Mouse (Mus musculus): ENCODE data around the gene Ttyh1.

Ttyh1 gene

DNA sequence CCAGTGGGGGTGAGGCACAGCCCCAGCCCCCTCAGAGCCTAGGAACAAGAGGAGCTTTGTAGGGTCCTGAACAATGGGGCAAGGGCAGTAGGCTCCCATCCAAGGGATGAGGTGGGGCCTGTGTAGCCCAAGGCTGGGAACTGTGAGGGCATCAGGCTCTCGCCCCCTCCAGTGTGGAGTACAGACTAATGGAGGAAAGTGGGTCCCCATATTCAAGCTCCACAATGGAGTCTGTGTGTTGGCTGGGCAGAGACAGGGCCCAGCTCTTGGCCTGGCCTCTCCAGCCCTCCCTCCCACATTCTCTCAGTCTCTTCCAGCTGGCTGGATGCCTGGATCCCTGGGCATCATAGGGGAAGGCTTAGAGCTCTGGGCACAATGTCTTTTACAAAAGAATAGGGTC lies 4.5 kb downstream of the Ttyh1 start:
- no peak for DNase-seq

DNA sequence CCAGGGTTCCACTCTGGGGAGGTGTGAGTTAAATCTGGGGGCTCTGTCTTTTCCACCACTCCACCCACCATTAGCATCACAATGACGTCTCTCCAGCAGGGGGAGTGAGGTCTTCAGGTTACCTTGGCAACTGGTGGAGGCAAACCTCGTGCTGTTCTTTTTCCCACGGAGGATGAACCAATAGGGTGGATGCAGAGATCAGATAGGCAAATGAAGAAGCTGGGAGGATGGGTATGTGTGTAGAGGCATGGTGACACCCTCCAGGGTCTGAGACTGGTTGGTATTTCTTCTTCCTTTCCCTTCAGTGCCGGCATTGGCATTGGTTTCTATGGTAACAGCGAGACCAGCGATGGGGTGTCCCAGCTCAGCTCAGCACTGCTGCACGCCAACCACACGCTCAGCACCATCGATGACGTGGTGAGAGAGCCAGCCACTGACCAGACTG lies 5.1 kb downstream of the Ttyh1 start:
- DNase-seq: no peak

DNA sequence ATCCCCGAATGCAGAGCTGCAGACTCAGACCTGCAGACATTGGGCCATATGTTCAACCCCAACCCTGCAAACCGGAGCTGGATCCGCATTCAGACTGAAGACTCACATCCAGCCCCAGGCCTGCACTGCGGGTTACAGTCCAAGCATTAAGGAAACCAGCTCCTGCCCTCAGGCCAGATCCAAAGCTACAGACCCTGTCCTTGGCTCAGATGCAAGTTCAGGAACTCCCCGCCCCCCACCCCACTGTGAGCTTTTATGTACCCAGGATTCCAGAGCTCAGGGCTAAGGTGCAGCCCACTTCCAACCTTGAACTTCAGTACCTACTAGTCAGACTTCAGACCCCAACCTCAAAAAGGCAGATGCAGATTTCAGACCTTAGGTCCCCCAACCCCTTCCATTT lies 5.6 kb downstream of the Ttyh1 start:
- no peak for DNase-seq

DNA sequence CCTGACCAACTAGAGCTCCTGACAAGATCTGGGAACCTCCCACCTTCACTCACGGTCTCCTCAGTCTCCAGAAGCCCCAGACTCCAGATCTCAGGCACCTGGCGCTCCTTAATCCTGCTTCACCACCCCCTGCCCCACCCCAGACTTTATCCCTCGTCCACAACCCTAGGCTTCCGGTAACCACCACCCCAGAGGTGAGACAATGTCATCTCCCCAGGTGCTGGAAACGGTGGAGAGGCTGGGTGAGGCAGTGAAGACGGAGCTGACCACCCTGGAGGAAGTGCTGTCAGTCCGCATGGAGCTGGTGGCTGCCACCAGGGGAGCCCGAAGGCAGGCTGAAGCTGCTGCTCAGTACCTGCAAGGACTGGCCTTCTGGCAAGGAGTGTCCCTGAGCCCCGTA lies 6.1 kb downstream of the Ttyh1 start:
- DNase-seq: no peak

DNA sequence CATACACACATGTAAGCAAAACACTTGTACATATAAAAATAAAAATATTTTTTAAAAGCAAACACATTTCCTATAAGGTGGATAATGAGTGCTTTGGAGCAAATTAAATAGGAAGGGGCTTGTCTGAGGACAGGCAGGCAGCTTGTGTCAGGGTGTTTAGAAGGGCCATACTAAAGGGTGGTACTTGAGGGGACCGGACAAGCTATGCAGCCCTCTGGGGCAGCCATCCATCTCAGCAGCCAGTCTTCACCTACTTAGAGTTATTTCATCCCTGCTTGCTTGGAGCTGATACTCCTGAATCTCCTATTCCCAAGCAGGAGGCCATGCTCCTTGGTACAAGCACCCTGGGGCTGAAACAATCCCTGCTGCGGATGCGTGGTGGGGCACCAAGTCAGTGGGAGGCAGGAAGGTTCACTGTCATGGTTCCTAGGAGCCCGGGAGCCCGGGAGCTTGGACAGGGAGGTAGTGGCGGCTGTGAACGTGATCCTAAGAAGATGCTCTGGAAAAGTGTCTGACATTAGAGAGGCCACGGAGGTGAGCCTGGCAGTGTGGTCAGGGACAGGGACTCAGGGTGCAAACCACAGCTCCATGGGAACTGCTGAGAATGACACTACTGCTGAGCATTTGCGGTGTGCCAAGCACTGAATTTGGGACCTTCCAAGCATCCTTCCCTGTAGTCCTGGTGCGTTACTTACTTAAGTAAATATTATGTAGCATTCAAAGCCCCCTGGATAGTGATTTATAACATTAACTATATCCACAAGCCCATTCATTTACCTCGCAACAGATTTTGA lies 8.0 kb downstream of the Ttyh1 start:
- DNase-seq: no peak

DNA sequence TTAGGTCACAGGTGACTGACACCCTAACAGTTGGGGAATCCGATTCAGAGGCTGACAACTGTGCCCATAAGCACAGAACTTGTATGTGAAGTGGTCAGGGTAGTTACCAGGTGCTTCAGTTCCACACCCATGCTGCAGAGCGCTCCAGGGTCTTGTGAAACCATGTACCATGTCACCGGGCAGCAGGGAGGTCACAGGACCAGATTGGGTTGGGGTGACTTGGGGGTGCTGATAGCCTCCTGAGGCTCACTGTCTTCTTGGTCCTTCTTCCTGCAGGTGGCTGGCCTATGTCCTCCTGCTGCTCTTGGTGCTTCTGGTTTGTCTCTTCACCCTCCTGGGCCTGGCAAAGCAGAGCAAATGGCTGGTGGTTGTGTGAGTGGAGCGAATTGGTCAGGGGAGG lies 8.7 kb downstream of the Ttyh1 start:
- DNase-seq: no peak

- DNase-seq: no peak
Observed at GRCm38 (mm10) chr7:4128860-4129259, 9.7 kb downstream of the Ttyh1 start.

GRCm38 (mm10) chr7:4130686-4131452 lies 11.7 kb downstream of the Ttyh1 start:
- peak; percentile 55 for DNase-seq

DNA sequence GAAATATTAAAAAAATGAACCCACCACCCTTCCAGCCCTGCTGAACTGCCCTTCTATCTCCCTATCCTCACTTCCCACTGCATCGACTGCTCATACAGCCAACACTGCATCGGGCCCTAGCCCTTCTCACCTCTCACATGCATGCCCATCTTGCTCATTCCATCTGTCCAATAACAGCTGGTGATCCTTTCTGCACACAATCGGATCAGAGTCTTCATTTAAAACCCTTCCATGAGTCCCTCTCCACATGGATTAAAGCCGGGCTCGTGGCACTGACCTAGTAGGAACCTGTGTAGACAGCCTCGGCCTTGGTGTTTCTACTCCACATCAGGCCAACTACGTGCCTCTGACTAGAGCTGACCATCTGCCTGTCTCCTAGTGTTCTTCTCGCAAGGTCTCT lies 12.8 kb downstream of the Ttyh1 start:
- DNase-seq: no peak

DNA sequence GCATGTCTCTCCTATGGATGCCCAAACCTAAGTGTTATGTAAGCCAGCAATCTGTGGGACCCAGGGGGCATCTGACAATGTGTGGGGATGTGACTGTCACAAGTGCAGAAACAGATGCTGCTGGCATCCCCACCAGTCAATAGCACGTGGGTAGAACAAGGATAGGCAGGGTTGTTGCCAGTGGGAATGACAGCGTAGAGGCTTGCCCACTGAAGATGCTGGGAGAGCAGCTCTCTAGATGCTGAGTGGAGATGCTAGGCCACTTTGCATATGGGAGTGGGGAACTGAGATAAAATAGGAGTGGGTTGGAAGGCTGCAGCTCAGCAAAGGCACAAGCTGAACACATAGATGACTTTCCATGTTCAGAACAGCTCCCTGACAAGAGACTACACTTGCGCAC lies 13.4 kb downstream of the Ttyh1 start:
- no peak for DNase-seq

GRCm38 (mm10) chr7:4132998-4133397 lies 13.8 kb downstream of the Ttyh1 start:
- DNase-seq: no peak

DNA sequence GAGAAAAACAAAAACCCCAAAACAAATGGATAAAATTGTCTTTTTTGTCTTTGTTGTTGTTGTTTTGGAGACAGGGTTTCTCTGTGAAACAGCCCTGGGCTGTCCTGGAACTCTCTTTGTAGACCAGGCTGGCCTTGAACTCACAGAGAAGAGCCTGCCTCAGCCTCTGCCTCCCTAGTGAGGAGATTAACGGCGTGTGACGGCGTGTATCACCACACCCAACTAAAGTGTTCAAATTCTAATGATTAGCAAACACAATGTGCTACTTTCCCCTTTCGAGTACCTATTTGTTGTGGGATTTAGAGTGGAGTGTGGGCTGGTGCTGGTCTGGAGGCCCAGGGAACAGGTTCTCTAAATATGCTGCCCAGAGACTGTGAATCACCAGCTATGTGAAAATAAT lies 15.7 kb downstream of the Ttyh1 start:
- no peak for DNase-seq

DNA sequence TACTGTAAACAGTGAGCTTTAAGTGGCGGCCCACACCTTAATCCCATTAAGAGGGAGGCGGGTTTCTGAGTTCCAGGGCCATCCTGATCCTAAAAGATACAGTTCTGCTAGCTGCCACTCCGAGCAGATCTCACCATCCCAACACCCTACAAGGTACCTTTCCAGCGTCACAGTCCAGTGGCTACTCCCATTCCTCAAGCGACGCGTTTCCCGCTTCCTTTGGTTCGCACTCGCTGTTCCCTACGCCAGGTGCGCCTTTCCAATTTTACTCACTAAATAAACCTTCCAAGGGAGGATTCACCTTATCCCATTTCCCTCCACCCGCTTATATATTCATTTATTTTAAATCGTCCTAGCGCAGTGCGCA lies 17.2 kb downstream of the Ttyh1 start:
- no peak for DNase-seq

DNA sequence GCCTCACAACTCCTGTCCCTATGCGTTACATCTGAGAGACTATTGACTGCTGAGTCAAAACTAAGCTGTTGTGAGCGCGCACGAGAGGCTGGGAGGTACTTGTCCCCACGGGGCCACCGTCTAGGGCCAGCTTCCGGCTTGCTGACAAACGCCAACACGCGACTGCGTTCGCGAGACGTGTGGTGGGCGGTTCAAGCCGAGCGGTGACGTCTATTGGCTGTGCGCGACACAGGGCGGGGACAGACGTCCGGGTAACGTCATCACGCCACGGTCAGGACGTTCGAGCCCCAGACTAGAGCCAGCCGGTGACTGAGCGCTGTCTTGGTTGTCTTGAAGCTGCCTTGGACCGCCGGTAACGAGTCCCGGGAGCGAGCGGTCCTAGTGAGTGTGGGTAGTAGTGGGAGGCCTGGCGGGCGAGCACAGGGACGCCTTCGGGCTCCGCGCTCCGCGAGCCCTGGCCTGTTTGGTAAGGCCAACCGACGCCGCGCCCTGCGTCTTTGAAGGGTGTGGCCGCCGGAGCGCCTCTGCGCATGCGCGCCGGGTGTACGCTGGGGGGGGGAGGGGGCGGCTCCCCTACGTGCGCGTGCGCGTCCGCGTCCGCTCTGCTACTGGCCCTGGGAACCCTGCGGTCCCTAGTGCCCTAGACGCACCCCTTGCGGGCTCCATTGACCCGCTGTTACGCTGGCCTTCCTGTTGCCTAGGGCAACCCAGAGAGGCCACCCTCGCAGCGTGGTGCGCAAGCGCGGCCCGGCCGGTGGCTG lies 17.7 kb downstream of the Ttyh1 start, which contains the start of gene Leng8:
Gene Leng8, plus strand, starts transcription at position 269 of the 761 bp plus-strand sequence.
- DNase-seq: peak; percentile 99

DNA sequence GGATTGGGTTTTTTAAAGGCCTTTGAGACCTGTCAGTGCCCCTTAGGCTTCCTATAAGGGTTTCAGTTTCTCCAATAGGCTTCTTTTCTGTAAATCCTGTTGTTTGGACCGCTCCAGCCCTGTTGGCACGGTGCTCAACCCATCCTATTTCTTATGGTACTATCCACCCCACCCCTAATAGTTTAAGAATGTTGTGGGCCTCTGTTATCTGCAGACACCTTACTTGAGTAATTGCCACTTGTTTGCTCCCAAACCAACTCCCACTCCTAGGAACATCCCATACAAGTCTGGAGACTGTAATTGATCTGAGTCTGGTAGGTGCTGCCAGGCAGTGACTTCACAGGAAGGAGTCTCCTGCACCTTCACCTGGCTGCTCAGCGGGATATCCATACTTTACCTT lies 18.5 kb downstream of the Ttyh1 start:
- no peak for DNase-seq

GRCm38 (mm10) chr7:4138181-4138580 lies 19.0 kb downstream of the Ttyh1 start:
- no peak for DNase-seq

DNA sequence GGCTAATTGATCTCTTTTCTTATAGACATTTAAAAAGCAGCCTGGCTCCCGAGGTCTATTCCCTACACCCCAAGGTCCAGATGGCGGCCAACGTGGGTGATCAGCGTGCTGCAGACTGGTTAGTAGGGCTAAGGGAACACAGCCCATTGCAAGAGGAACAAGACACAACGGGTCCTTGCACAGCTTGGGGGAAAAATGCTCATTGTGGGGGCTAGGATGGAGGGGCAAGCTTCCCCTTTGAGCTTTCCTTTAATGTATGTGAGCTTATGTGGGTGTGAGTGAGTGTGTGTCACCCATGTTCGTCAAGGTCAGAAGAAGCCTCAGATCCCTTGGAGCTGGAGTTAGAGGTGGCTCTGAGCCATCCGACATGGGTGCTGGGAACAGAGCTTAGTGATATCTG lies 19.5 kb downstream of the Ttyh1 start:
- no peak for DNase-seq

DNA sequence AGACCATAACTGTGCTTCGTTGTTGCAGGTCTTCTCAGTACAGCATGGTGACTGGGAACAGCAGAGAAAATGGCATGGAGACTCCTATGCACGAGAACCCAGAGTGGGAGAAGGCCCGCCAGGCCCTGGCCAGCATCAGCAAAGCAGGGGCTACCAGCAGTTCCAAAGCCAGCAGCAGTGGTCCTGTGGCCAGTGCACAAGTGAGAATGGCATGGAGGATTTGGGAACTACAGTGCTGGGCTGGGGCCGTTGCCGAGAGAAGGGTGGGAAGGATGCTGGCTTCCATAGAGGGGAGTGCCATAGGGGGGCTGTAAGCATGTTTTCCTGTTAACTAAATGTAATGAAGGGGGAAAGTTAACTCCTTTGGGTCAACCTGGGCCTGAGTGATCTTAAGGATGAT lies 20.2 kb downstream of the Ttyh1 start:
- no peak for DNase-seq

DNA sequence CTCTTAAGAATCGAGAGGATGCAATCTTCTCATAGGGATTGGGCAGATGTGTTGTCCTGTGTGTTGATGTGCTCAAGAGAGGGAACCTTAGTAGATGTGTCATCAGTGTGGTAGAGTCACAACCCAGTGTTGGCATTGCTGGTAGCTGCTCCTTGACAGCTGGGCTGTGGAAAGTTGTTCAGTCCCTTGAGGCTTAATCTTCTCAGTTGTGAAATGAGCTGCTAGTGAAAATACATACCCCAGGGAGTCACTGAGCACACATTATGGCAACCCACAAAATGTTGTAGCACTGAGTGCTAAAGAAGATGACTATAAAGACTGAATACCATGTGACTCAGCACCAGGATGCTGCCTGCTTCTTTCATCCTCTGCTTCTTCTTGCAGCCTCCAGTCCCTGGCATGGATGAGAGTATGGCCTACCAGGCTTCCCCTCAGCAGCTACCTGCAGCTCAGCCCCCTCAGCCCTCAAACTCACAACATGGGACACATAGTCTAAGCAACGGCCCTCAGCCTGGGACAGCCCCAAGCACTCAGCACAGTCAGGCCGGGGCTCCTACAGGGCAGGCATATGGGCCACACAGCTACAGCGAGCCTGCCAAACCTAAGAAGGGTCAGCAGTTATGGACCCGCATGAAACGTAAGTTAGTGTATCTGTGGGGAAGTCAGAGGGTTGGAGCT lies 22.6 kb downstream of the Ttyh1 start:
- DNase-seq: no peak

- DNase-seq: no peak
Observed at GRCm38 (mm10) chr7:4142796-4143445, 23.7 kb downstream of the Ttyh1 start.

GRCm38 (mm10) chr7:4143506-4143905 lies 24.3 kb downstream of the Ttyh1 start:
- DNase-seq: no peak

GRCm38 (mm10) chr7:4144046-4144445 lies 24.8 kb downstream of the Ttyh1 start:
- no peak for DNase-seq

Data from kidney, adult 11 months (tissue).